9 mouse cellular contexts compared by ENCODE assay signal in genomic region chr6:118827560-118827959, GRCm38 (mm10).
DNase-seq lines count a peak whose midpoint lies in the region; ATAC-seq and TF ChIP-seq lines count a peak whose summit lies in the region.
"Had no signal": no experiment of that assay in that cellular context is flagged by ENCODE, and none has a peak within 500 bp of the region (broad histone marks: within the 10 kb centered on the region; RNA-seq: fewer than 3 reads in every experiment).

No protein-coding gene starts in this region.

- H3K9me3 ChIP-seq in forebrain, embryonic 11.5 days (ENCODE audit: control insufficient read depth, low read length): no peaks in the 10 kb centered on the region
- no peaks in the 10 kb centered on the region for H3K9me3 ChIP-seq in limb, embryonic 15.5 days

- TF ChIP-seq CTCF in layer of hippocampus, adult 2 months (conservative IDR thresholded peaks at IDR 0.05): no peak

- H3K36me3 ChIP-seq in forebrain, embryonic 11.5 days (ENCODE audit: control insufficient read depth, insufficient read depth, low read length): no peaks in the 10 kb centered on the region
- H3K36me3 ChIP-seq in limb, embryonic 15.5 days: no peaks in the 10 kb centered on the region

- H3K4me1 ChIP-seq in forebrain, embryonic 11.5 days (replicated peaks; ENCODE audit: control insufficient read depth, insufficient read depth, low read length): 0 out of 2 replicates have a peak, but pooled peaks cover 3% of the 10 kb centered on the region
- H3K4me1 ChIP-seq in limb, embryonic 15.5 days: peaks cover 12% of the 10 kb centered on the region

- 34% methylated on average over 8 of the region's 8 CpGs for WGBS in forebrain, embryonic 11.5 days
- WGBS in limb, embryonic 15.5 days: 38% methylated on average over 8 of the region's 8 CpGs

- no peak overlapping the region for H3K9ac ChIP-seq in forebrain, embryonic 11.5 days (ENCODE audit: low read length)
- no peak overlapping the region for H3K9ac ChIP-seq in limb, embryonic 15.5 days

- H3K4me2 ChIP-seq in forebrain, embryonic 11.5 days (ENCODE audit: low read depth, low read length, severe bottlenecking): no peak overlapping the region
- no peak overlapping the region for H3K4me2 ChIP-seq in limb, embryonic 15.5 days

- no peak overlapping the region for H3K4me3 ChIP-seq in layer of hippocampus, adult 2 months
- no peak overlapping the region for H3K4me3 ChIP-seq in forebrain, embryonic 11.5 days (ENCODE audit: low read depth, low read length)
- H3K4me3 ChIP-seq in limb, embryonic 15.5 days: no peak overlapping the region

- no peak for DNase-seq in layer of hippocampus, adult 2 months (ENCODE audit: low spot score in 2 of 2)
- no peak for DNase-seq in layer of hippocampus, postnatal 10 days (ENCODE audit: low spot score in 2 of 2)
- no peak for DNase-seq in forebrain, embryonic 11.5 days (ENCODE audit: low spot score)
- DNase-seq in retina, postnatal 7 days (ENCODE audit: low read depth, low spot score): peak; percentile 24
- no peak for DNase-seq in layer of hippocampus, adult 9-10 months (ENCODE audit: low spot score)
- DNase-seq in frontal cortex, postnatal 25 days (ENCODE audit: low spot score in 2 of 2): no peak
- DNase-seq in testis, postnatal 10 days (ENCODE audit: low spot score): no peak
- DNase-seq: gastrocnemius, postnatal 36 days had no signal

- no peaks in the 10 kb centered on the region for H3K27me3 ChIP-seq in forebrain, embryonic 11.5 days (ENCODE audit: control insufficient read depth, insufficient read depth, low read length)
- H3K27me3 ChIP-seq in limb, embryonic 15.5 days: no peaks in the 10 kb centered on the region

- ATAC-seq in forebrain, embryonic 11.5 days (replicated peaks; ENCODE audit: low FRiP score): peak; percentile 49; the same call in 1 of the 2 replicates
- ATAC-seq in limb, embryonic 15.5 days (ENCODE audit: insufficient number of reproducible peaks, low FRiP score, low TSS enrichment, low read depth): 0 out of 2 replicates have a peak, but pooled peaks have one; percentile 14

- peak overlapping the region; percentile 59; the same call in 1 of the 2 replicates for H3K27ac ChIP-seq in layer of hippocampus, adult 2 months
- H3K27ac ChIP-seq in forebrain, embryonic 11.5 days (ENCODE audit: low read depth, low read length): peak overlapping the region; percentile 27; the same call in 1 of the 2 replicates
- peak overlapping the region; percentile 44 for H3K27ac ChIP-seq in limb, embryonic 15.5 days
